Mouse (Mus musculus) right cerebral cortex, adult 2 months (tissue): ENCODE measurements around the gene Rxrb.
"Not testable (repeated sequence)": the region's sequence is repeated elsewhere in the genome, so short reads cannot be mapped to it uniquely, and the experiment has no call there.

Experiments used
- DNase-seq, 2 experiments: peaks; one replicate each; pipeline ENCODE4 v3.0.0; 2021 to 2022; ENCODE audit warnings: low spot score in 2 of 2

Rxrb gene

GRCm38 (mm10) chr17:34031465-34032173, at the start of gene Rxrb, which contains the start of gene Slc39a7:
Rxrb (plus strand) TSS chr17:34031812.
Slc39a7 (minus strand) TSS chr17:34031682.
- DNase-seq, result peak; percentile 96 to 97

DNA sequence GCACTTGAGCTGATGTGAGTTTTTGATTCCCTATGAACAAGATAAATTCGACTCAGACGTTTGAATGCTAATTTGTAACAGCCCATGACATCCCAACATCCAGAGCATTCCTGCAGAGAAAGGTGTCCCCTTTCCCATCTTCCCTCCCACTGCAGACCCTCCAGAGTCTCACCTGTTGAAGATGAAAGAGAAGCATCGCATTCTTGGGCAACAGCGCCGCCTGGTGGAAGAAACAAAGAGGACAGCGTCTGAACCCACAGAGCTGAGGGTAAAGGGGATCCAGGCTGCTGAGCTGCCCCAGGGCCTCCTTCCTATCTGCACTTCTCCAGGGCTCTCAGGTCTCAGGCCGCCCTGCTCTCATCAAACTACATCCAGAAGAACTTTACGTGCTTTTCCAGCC, 49.5 kb upstream of the Rxrb start:
- peak; percentile 44 to 55 for DNase-seq

DNA sequence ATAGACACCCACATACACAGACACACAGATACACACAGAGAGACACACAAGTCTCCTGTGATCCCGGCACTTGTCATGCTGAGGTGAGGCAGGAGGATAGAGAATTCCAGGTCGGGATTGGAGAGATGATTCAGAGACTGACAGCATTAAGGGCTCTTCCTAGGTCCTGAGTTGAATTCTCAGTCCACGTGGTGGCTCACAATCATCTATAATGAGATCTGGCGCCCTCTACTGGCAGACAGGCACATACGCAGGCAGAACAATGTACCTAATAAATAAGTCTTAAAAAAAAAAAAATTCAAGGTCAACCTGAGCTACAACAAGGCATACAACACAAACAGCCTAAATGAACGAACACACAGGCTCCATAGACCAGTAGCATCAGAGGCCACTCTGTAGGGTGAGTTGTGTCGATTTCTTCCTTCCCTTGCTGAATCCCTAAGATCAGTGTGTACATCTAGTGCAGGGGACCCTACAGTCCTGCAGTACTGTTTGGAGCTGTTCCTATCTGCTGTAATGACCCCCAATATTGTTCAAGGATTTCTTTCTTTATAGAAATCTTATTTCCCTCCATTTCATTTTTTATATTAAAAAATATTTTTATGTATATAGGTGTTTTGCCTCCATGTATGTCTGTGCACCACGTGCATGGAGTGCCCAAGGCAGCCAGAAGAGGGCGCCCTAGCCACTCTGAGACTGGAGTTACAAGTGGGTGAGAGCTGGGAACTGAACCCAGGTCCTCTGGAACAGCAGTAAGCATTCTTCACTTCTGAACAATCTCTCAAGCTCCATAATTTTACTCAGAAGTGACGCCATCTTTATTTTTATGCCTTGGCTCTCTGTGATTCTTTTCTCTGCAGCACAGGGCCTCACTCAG, 39.6 kb upstream of the Rxrb start:
- DNase-seq, result peak; percentile 14 to 34

DNA sequence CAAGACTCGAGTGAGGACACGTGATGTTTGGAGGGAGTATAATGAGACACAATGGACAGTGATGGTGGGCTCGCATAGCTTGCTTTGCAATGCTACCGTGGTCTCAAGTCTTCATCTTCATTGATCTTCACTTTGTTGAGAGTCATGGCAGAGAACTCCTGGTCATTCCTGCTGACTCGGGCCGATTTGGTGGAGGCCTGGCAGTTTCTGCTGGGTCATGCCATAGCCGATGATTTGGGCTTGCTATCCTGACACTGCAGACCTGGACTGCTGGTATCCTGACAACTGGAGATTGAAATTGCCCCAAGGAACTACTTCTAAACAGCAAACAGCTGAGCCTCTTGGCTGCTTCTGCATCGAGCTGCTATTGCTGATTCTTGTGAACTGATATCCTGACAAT, 36.7 kb upstream of the Rxrb start:
- DNase-seq, result no peak

- DNase-seq, result no peak
These were observed 36.0 kb upstream of the Rxrb start for GRCm38 (mm10) chr17:33995651-33996050.

- not testable (repeated sequence) for DNase-seq
These were observed 34.6 kb upstream of the Rxrb start for GRCm38 (mm10) chr17:33997025-33997424.

DNA sequence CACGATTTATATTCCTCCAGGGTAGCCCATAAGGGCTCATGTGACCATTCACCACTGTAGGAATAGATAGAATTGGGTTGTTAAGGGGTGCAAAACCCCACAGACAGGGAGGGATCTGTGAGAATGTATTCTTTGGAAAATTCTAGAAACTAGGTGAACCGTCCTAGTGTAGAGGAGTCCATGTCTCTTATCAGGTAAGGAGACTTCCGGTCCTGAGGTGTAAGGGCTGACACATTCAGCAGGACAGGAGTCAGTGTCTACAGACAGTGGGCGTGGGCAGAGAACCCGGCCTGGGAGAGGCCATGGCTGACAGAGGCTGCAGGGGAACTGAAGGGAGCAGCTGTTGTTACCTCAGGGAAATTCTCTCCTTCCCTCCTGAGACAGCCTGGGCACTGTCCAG, 32.9 kb upstream of the Rxrb start:
- DNase-seq, result not testable (repeated sequence)

GRCm38 (mm10) chr17:33999341-34000149, 32.1 kb upstream of the Rxrb start:
- no peak for DNase-seq

DNA sequence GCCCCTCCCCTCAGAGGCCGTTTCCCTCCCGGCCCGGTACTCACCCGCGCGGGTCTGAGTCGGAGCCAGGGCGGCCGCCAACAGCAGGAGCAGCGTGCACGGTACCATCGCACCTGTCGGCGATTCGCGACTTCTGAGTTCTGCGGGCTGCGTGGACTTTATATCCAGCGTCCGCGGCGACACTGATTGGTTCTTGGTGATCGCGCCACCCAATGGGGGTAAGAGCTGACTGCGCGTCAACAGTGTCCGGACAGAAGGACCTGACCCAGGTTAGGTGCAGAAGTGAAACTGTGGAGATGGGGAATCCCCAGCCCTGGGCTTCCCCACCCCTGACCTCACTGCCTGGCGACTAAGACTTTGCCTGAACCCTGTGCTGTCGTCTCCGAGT, 31.5 kb upstream of the Rxrb start, which contains the start of gene H2-K1:
TSS of gene H2-K1 (minus strand) at position 198 of the 388 bp plus-strand sequence.
- peak; percentile 57 to 76 for DNase-seq

- DNase-seq, result not testable (repeated sequence)
These were observed 30.8 kb upstream of the Rxrb start for GRCm38 (mm10) chr17:34000796-34001195.

GRCm38 (mm10) chr17:34003426-34003825, 28.2 kb upstream of the Rxrb start:
- peak; percentile 18 to 20 for DNase-seq

DNA sequence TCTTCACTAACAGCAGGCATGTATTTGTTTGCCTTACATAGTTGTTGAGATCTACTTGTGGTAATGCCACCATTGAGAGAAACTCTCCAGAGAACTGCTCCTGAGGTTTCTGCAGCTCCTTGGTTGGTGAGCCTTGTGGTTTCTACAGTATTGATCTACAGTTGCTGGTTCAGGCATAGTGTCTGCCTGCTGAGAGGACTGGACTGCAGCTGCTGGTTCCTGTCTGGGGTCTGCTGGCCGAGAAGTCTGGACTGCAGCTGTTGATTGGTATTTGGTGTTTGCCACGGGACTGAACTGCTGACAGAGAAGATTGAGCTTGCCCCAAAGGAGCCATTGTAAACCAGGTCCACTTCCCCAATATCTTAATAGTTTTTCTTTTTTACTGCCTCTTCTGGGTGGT, 25.0 kb upstream of the Rxrb start:
- no peak for DNase-seq

GRCm38 (mm10) chr17:34010156-34010555, 21.5 kb upstream of the Rxrb start:
- no peak for DNase-seq

DNA sequence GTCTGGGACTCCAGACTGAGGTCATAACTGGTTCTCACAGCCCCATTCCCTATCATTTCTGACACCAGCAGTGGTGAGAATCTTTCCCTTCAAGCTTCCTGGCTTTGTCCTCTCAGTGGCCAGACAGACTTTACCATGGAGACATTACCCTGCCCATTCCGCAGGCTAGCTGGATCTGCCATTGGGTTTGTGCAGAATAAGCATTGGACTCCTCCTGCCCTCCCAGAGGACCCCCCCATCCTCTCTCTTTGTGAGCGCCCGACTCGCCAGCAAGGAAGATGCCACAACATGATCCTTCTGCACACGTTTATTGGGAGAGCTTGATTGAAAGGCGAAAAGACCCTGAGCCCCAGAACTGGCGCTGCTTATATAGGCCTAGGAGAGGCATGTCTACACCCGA, 18.2 kb upstream of the Rxrb start:
- DNase-seq, result no peak

DNA sequence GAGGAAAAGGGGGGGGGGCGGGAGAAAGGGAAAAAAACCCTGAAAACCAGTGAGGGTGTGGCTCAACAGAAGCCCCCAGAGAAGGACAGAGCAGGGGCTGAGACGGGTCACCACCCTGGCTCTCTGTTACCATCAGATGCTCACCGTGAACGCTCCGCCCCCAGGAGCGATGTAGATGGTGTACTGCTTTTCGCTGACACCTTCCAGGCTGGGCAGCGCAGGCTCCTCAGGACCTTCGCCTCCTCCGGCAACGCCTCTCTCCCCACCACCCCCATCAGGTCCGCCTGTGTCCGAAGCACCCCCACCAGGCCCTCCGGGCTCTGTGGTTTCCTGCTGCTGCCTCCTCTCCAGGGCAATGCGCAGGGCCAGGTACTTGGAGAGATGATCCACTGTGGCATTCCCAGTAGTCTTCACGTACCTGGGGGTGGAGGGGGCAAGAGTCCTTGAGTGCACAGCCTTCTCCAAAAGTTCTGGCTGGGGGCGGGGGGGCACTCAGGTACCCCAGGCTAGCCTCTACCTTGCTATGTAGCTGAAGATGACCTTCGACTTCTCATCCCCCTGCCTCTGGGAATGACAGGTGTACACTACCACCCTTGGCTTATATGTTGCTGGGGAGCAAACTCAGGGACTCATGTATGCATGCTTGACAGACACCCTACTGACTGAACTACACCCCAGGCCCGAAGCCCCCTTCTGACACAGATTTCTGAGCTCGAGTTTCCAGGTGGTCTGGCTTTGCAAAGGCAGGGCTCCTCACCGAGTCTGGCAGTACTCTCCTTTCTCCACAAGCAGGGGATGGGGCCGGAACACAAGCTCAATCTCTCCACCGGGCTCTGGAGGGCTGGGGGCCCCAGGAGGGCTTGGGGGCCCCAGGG, 9.8 kb upstream of the Rxrb start:
- no peak for DNase-seq

DNA sequence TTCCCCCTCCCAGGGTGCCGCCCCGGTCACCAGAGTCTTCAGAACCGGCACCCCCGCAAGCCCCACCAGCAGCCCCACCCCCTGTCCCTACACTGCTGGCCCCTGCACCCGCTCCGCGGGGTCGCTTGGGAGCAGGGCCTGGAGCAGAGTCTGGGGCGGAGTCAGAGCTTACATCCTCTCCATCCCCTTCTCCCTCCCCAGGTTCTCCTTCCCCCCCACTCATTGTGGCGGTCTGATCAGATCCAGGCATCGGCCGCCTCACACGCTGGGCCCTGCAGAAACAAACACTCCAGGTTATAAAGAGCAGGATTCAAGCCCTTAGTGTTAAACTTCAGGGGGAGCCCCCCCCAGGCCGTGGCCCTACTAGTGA, 9.2 kb upstream of the Rxrb start:
- no peak for DNase-seq

GRCm38 (mm10) chr17:34022987-34023386, 8.6 kb upstream of the Rxrb start:
- no peak for DNase-seq

DNA sequence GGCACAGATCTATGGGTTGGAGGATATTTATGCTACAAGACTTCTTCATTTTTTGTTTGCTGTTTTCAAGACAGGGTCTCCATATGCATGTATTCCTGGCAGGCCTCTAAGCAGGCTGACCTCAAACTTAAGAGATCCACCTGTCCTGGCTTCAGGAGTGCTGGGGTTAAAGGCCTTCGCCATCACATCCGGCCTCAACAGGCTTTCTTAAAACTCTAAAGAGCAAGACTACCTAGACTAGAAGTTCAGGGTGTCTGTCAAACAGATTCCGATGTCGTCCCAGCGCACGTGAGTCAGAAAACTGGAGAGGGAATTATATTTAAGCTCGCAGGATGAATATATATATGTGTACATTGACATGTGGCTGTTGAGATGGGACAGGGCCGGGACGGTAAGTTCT, 7.9 kb upstream of the Rxrb start:
- no peak for DNase-seq

DNA sequence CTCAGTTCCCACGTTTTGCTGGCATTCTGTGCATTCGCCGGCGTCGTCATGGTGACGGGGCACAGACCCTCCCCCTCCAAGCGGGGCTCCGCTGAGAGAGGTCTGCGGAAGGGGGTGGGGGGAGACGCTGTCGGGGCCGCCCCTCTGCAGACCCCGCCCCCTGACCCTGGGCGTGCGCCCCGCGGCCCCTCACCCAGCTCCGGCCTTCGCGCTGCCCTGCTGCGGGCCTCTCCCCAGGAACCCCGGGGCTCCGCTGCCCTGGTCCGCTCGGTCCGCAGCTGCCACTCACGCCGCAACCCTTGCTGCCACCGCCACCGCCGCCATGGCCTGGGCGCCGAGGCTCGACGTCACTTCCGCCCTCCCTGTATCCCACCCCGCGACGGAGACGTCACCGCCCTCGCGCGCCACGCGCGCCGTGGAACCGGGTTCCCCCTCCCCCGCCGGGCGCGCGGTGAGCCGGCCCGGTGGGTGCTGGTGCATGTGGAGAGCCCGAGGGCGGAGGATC, 7.2 kb upstream of the Rxrb start, which contains the start of gene Ring1:
TSS of gene Ring1 (minus strand) at position 364 of the 505 bp plus-strand sequence.
- DNase-seq, result peak; percentile 86 to 90

DNA sequence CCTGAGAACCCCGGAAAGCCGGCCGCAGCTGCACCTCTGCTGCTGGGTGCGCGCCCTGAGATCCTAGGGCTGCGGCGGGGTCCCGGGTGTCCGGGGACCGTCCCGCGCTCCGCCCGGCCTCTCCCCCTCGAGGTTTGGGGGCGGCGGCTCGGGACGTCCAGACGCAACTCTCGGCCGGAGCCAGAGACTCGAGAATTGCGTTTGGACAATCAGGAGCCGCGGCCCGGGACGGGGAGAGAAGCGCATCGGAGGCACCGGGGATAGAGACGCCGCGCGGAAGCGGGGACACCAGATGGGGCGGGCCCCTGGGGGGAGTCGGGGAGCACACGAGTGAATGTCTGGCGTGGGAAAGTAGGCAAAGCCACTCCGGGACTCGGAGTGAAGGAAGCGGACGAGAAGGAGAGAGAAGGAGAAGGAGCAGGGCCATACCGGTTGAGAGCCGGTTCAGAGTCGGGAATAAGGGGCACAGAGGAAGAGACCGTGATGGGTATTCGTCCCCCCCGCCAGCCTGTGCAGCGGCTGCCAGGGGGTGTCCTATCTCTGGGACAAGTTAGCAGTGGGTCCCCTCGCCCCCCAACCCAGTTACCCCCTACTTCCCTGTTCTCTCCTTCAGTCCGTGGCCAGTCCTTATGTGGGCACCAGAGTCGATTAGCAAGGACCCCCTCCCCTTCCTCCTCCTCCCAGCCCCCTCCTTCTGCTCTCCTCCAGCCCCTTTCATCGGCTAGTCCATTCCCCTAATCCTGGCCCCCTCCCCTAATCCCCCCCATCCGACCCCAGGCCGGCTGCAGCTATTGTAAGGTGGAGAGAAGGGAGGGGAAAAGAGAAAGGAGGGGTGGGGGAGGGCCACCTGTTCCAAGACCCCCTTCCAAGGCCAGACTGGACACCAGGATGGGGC, 6.5 kb upstream of the Rxrb start:
- no peak for DNase-seq
